Mouse (Mus musculus) common myeloid progenitor, adult 5-6 weeks (primary cell): ENCODE measurements around the gene Adat1. TPM values are rescaled to one million over a fixed set of nuclear protein-coding genes. Genes with fewer than 3 reads are reported as not detected.

Experiments used
- ATAC-seq: replicated peaks from 2 replicates; pipeline ENCODE4 v1.8.0; 2016; ENCODE audit warnings: low read depth, mild to moderate bottlenecking, moderate TSS enrichment, inconsistent platforms; ENCODE audit not compliant: poor library complexity, severe bottlenecking
- total RNA-seq: library from RNA; stranded (forward); fragments of 200-1000, 187-1606 nt; gene quantifications from 2 replicates; pipeline ENCODE4 v1.2.3, GENCODE M21; 2017

The Adat1 gene
- total RNA-seq, 1 experiment from 2014 or later: 6.0 TPM

GRCm38 (mm10) chr8:111974138-111974537, 18.0 kb downstream of the Adat1 start:
- ATAC-seq: no peak

GRCm38 (mm10) chr8:111968991-111969390, 23.1 kb downstream of the Adat1 start:
- ATAC-seq: no peak

GRCm38 (mm10) chr8:111968541-111968940, 23.6 kb downstream of the Adat1 start:
- no peak for ATAC-seq

- ATAC-seq: peak; percentile 93
Observed at GRCm38 (mm10) chr8:111967246-111967870, 24.7 kb downstream of the Adat1 start.

- no peak for ATAC-seq
Observed at GRCm38 (mm10) chr8:111964849-111965561, 27.1 kb downstream of the Adat1 start.

- no peak for ATAC-seq
Observed at GRCm38 (mm10) chr8:111964351-111964750, 27.8 kb downstream of the Adat1 start.

GRCm38 (mm10) chr8:111963546-111963945, 28.6 kb downstream of the Adat1 start:
- no peak for ATAC-seq

- no peak for ATAC-seq
Observed at GRCm38 (mm10) chr8:111963091-111963490, 29.0 kb downstream of the Adat1 start.

GRCm38 (mm10) chr8:111962589-111962988, 29.5 kb downstream of the Adat1 start:
- no peak for ATAC-seq

- no peak; the same call in 1 of the 2 replicates for ATAC-seq
Observed at GRCm38 (mm10) chr8:111961330-111961729, 30.8 kb downstream of the Adat1 start.

GRCm38 (mm10) chr8:111960591-111961321, 31.3 kb downstream of the Adat1 start:
- no peak for ATAC-seq

GRCm38 (mm10) chr8:111957231-111957630, 34.9 kb downstream of the Adat1 start:
- no peak for ATAC-seq

- ATAC-seq: no peak
Observed at GRCm38 (mm10) chr8:111955879-111956278, 36.2 kb downstream of the Adat1 start.

GRCm38 (mm10) chr8:111954844-111955594, 37.1 kb downstream of the Adat1 start:
- ATAC-seq: no peak

- ATAC-seq: no peak
Observed at GRCm38 (mm10) chr8:111951936-111952335, 40.2 kb downstream of the Adat1 start.

- ATAC-seq: no peak
Observed at GRCm38 (mm10) chr8:111951317-111951716, 40.8 kb downstream of the Adat1 start.

GRCm38 (mm10) chr8:111950846-111951245, 41.3 kb downstream of the Adat1 start:
- ATAC-seq: no peak

GRCm38 (mm10) chr8:111947954-111948353, 44.1 kb downstream of the Adat1 start:
- ATAC-seq: no peak

GRCm38 (mm10) chr8:111947144-111947543, 45.0 kb downstream of the Adat1 start:
- no peak for ATAC-seq

- ATAC-seq: no peak
Observed at GRCm38 (mm10) chr8:111943544-111943943, 48.6 kb downstream of the Adat1 start.
